Mouse (Mus musculus): ENCODE results near the gene Pdia3.
"Not testable (repeated sequence)": the region's sequence is repeated elsewhere in the genome, so short reads cannot be mapped to it uniquely, and the experiment has no call there.

The Pdia3 gene

GRCm38 (mm10) chr2:121413387-121414042, at the start of gene Pdia3, which contains the start of gene Catsper2:
Gene Pdia3, plus strand, starts transcription at chr2:121413775.
Gene Catsper2, minus strand, starts transcription at chr2:121413792.
- peak; percentile 89 for DNase-seq (ENCODE audit: low spot score)

GRCm38 (mm10) chr2:121368831-121369230, 44.7 kb upstream of the Pdia3 start:
- DNase-seq (ENCODE audit: low spot score), result no peak

DNA sequence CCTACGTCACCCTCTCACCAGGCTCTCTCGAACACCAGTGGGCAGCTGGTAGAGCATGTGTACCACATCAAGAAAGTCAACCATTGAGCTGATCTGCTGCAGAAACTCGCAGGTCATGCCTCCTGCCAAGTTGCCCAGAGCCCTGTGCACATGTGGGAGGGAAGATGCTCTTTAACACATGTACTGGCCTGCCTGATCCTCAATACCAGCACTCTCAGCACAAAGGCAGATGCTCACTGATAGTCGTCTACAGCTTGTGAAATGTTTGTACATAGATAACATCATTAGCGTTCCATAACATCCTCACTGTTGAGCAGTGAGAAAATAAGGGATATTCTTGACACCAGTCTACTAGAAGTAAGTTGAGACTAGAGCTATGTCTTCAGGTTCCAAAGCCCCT, 42.7 kb upstream of the Pdia3 start:
- DNase-seq (ENCODE audit: low spot score), result no peak

GRCm38 (mm10) chr2:121372266-121372665, 41.3 kb upstream of the Pdia3 start:
- DNase-seq (ENCODE audit: low spot score), result no peak

DNA sequence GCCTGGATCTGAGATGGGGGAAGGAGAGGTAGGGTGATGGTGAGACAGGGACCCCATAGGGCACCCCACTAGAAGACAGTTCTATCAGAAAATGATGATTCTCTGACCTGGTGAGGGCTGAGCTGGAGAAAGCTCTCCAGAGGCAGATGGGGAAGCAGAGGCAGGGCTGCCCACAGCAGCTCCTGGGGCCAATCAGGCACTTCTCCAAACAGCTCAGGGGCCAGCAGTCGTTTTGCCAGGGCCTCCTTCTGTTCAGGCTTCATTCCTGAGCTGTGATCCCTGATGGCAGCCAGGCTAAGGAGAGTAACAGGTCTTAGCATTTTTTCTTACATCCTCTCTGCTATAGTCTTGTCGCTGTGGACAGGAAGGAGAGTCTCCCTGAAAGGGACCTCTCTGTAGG, 38.8 kb upstream of the Pdia3 start:
- no peak for DNase-seq (ENCODE audit: low spot score)

GRCm38 (mm10) chr2:121386961-121387575, 26.5 kb upstream of the Pdia3 start, which contains the start of gene Strc:
Gene Strc, minus strand, starts transcription at chr2:121387168.
- DNase-seq (ENCODE audit: low spot score), result not testable (repeated sequence)

DNA sequence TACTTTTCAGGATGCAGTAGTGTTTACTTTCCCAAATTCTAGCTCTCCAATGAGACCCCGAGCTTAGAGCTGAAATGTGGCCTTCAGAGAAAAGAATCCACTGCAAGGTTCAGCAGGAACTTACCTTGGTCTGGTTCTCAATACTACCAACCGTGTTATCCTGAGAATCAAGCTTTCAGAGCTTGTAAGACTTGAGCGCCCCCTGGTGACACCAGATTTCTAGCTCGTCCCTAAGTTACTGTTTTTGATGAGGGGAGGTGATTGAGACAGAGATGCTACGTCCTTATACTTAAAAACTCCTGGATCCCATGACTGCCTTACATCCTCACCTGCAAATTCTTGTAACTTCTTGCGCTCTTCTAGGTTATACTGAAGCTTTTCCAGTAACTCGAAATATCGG, 17.0 kb upstream of the Pdia3 start:
- peak; percentile 75 for DNase-seq (ENCODE audit: low spot score)

GRCm38 (mm10) chr2:121403296-121403695, 10.3 kb upstream of the Pdia3 start:
- DNase-seq (ENCODE audit: low spot score), result no peak

- DNase-seq (ENCODE audit: low spot score), result peak; percentile 73
Observed at GRCm38 (mm10) chr2:121408160-121408559, 5.4 kb upstream of the Pdia3 start.

DNA sequence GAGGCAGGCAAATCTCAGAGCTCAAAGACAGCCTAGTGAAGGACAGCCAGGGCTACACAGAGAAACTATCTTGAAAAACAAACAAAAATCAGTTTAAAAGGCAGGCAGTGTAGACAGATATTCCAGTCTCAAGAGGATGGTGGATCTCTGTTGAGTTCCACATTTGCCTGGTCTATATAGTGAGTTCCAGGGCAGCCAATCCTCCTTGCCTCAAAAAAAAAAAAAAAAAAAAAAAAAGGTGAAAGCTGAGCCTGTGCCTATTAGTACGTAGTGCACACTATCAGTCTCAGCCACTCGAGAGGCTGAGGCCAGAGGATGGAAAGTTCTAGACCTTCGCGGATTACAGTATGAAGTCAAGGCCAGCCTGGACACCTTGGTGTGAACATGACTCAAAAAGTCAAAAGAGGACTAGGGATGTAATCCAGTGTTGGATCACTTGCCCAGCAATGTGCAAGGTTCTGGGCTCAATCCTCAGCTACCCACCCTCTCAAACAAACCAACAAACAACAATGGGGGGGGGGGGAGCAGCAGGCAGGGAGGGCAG, 660 bp upstream of the Pdia3 start:
- peak; percentile 62 for DNase-seq (ENCODE audit: low spot score)

DNA sequence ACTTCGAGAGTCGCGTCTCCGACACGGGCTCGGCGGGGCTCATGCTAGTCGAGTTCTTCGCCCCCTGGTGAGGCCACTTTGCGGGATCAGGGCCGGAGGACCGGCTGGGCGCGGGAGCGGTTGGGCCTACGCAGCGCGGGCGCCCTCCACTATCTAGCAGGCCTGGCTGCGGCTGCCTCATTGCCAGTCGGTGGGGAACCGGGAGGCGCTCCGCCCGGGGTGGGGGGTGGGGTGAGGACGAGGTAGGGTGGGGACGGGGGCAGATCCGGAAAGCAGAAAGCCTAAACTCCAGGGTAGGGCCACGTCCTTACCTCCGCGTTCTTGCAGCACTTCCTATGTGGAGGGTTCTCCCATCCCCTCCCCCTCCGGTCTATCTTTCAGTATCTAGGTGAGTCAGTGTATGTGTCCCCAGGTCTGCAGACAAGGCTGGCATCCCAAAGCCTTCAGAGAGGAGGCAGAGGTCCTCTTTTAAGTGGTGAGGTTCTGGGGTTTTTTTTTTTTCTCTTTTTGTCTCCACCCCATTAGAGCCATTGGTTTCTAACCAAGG, 637 bp downstream of the Pdia3 start:
- peak; percentile 62 for DNase-seq (ENCODE audit: low spot score)

GRCm38 (mm10) chr2:121415103-121415502, 1.5 kb downstream of the Pdia3 start:
- DNase-seq (ENCODE audit: low spot score), result no peak

DNA sequence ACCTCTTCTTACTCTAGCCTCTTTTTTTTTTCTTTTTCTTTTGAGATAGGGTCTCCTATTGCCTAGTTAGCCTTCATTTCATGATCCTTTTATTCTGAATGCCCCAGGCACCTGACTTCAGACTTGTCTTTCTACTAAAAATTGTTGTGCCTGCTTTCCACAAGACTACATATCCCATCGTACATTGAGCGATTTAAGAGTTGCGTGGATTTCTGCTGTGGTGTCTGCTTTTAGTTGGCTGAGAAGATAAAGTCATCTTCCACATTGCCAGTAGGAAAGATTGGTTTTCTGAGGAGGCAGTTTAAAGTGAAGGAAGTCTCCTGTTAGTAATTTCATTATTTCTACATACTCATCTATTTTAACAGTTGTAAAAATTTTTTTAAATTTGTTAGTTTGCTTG, 2.0 kb downstream of the Pdia3 start:
- DNase-seq (ENCODE audit: low spot score), result no peak

- DNase-seq (ENCODE audit: low spot score), result no peak
Observed at GRCm38 (mm10) chr2:121416356-121416755, 2.8 kb downstream of the Pdia3 start.

DNA sequence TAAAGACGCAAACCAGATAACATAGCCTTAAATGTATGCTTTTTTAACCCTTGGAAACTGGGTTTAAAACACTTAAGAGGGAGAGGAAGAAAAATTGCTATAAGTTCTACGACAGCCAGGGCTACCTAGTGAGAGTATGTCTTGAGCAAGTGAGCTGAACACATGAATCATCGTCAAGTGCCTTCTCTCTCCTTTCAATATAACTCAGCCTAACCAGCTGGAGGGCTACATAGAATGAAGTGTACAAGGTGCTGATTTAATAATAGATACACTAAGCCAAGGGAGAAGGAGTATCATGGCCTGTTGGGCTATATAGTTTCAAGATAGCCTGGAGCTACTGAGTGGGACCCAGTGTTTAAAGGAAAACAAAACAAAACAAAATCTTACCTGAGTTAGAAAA, 4.9 kb downstream of the Pdia3 start:
- no peak for DNase-seq (ENCODE audit: low spot score)

GRCm38 (mm10) chr2:121423166-121423565, 9.6 kb downstream of the Pdia3 start:
- no peak for DNase-seq (ENCODE audit: low spot score)

- DNase-seq (ENCODE audit: low spot score), result no peak
Observed at GRCm38 (mm10) chr2:121425890-121426289, 12.3 kb downstream of the Pdia3 start.

DNA sequence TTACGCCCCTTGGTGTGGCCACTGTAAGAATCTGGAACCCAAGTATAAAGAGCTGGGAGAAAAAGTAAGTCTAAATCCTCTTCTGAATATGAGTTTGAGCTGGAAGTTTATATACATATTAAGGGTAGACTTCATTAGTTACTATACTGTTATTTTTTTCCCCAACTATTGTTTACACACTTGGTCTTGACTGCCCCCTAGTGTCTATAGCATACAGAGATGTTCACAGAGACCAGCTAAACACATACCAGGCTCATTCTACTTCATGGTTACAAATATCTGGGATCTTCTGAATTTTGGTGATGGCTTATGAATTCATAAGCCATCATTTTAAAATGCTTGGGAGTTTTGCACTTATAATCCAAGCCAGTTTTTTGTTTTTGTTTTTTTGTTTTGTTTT, 21.3 kb downstream of the Pdia3 start:
- DNase-seq (ENCODE audit: low spot score), result no peak

DNA sequence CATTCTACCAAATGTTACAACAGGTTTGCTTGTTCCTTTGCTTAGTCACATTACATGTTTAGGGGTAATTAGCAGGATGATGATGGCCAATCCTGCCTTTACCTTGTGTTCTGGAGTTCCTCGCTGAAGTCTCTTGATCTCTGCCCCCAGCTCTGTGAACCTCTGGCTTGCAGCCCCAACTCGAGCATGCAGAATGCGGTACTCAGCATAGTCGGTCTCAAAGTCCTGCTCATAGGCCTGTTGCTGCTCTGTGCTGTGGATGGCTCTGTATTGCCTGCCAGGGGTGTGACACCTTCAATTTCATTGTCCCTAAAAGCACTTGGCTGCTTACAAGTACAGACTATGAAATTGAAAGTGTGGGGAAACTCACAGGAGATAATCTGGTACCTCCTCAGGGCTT, 26.2 kb downstream of the Pdia3 start:
- no peak for DNase-seq (ENCODE audit: low spot score)

GRCm38 (mm10) chr2:121440834-121441605, 27.4 kb downstream of the Pdia3 start:
- no peak for DNase-seq (ENCODE audit: low spot score)

- DNase-seq (ENCODE audit: low spot score), result no peak
Observed at GRCm38 (mm10) chr2:121441800-121442199, 28.2 kb downstream of the Pdia3 start.

Data from c-Kit-positive CD71-positive TER-119-positive erythroid progenitor cells, embryonic 14.5 days (primary cell).